Mouse (Mus musculus) myocyte (in vitro differentiated cells): ENCODE measurements around the gene Angpt4. TPM values are rescaled to one million over a fixed set of nuclear protein-coding genes. Genes with fewer than 3 reads are reported as not detected.

ENCODE experiments used
- H3K27me3 ChIP-seq: one replicate; pipeline ENCODE4 v1.6.1; 2011; ENCODE audit not compliant: control insufficient read depth, insufficient read depth, insufficient read length
- H3K36me3 ChIP-seq: one replicate; pipeline ENCODE4 v1.6.1; 2011; ENCODE audit not compliant: control insufficient read depth, insufficient read depth
- H3K4me2 ChIP-seq: one replicate; pipeline ENCODE4 v1.6.1; 2011; ENCODE audit warnings: low read depth, control low read depth
- H3K4me3 ChIP-seq: one replicate; pipeline ENCODE4 v1.5.1; 2011; ENCODE audit warnings: mild to moderate bottlenecking, control low read depth, moderate library complexity
- H3K79me2 ChIP-seq: one replicate; pipeline ENCODE4 v1.6.1; 2011; ENCODE audit not compliant: control insufficient read depth, insufficient read depth
- H3ac ChIP-seq: one replicate; pipeline ENCODE4 v1.6.1; 2011; ENCODE audit not compliant: control insufficient read depth, insufficient read length
- CEBPB ChIP-seq: IDR thresholded peaks from 2 replicates; pipeline ENCODE4 v1.6.1; 2011; ENCODE audit warnings: mild to moderate bottlenecking, moderate library complexity; ENCODE audit not compliant: poor library complexity, insufficient read depth, severe bottlenecking
- E2F4 ChIP-seq: IDR thresholded peaks from one replicate; pipeline ENCODE4 v1.6.1; 2011; ENCODE audit warnings: mild to moderate bottlenecking, control low read depth, moderate library complexity; ENCODE audit not compliant: insufficient read depth
- MAX ChIP-seq: IDR thresholded peaks from one replicate; pipeline ENCODE4 v1.6.1; 2011; ENCODE audit warnings: low read depth, mild to moderate bottlenecking, control low read depth
- MYOD1 ChIP-seq, 3 experiments: IDR thresholded peaks; one replicate each; pipeline ENCODE4 v1.6.1; 2011; ENCODE audit warnings: control low read depth in 2 of 3, low read depth in 2 of 3, mild to moderate bottlenecking in 2 of 3, moderate library complexity in 1 of 3; ENCODE audit not compliant: insufficient read length in 2 of 3, control insufficient read depth in 1 of 3
- MYOG ChIP-seq, 3 experiments: IDR thresholded peaks; one replicate each; pipeline ENCODE4 v1.6.1; 2011; ENCODE audit warnings: control low read depth in 2 of 3, low read depth in 2 of 3, mild to moderate bottlenecking in 2 of 3; ENCODE audit not compliant: insufficient read length in 2 of 3, control insufficient read depth in 1 of 3, insufficient read depth in 1 of 3
- POLR2A ChIP-seq: IDR thresholded peaks from one replicate; pipeline ENCODE4 v1.6.1; 2011; ENCODE audit warnings: low read depth, mild to moderate bottlenecking, control low read depth, moderate library complexity; ENCODE audit not compliant: insufficient read length
- POLR2AphosphoS2 ChIP-seq: IDR thresholded peaks from one replicate; pipeline ENCODE4 v1.6.1; 2011; ENCODE audit warnings: low read depth, control low read depth; ENCODE audit not compliant: insufficient read length
- REST ChIP-seq: IDR thresholded peaks from one replicate; pipeline ENCODE4 v1.6.1; 2011; ENCODE audit warnings: mild to moderate bottlenecking, control low read depth, moderate library complexity; ENCODE audit not compliant: insufficient read depth, insufficient read length
- SRF ChIP-seq: IDR thresholded peaks from one replicate; pipeline ENCODE4 v1.6.1; 2011; ENCODE audit warnings: low read depth; ENCODE audit not compliant: control insufficient read depth, insufficient read length
- TCF12 ChIP-seq: IDR thresholded peaks from one replicate; pipeline ENCODE4 v1.6.1; 2011; ENCODE audit warnings: mild to moderate bottlenecking, control low read depth; ENCODE audit not compliant: poor library complexity, insufficient read depth, severe bottlenecking
- TCF3 ChIP-seq: IDR thresholded peaks from one replicate; pipeline ENCODE4 v1.6.1; 2011; ENCODE audit warnings: low read depth, control low read depth; ENCODE audit not compliant: insufficient read length
- USF1 ChIP-seq: IDR thresholded peaks from one replicate; pipeline ENCODE4 v1.6.1; 2011; ENCODE audit warnings: low read depth, mild to moderate bottlenecking, control low read depth, moderate library complexity
- polyA plus RNA-seq: library from polyadenylated mRNA; unstranded; fragments of >200 nt; fragmentation: generic; extraction: Trizol; gene quantifications from one replicate; pipeline ENCODE4 v1.2.1, GENCODE M21; 2012; ENCODE audit warnings: missing spikeins

Gene Angpt4
- polyA plus RNA-seq, 1 experiment: 0.19 TPM

GRCm38 (mm10) chr2:151916061-151916831 lies 5.2 kb downstream of the Angpt4 start:
- Histone ChIP-seq H3K4me2 (no peak overlapping the region), H3ac (no peak overlapping the region), H3K4me3 (no peak overlapping the region), H3K79me2 (no peaks in the 10 kb centered on the region), H3K27me3 (no peaks in the 10 kb centered on the region), H3K36me3 (no peaks in the 10 kb centered on the region)
- TF ChIP-seq MYOD1 (IDR thresholded peaks at IDR 0.05; ENCODE audit: control insufficient read depth in 1 of 3, insufficient read length in 2 of 3, low read depth in 2 of 3) (no peak), TCF3 (no peak), MYOG (IDR thresholded peaks at IDR 0.05; ENCODE audit: control insufficient read depth in 1 of 3, insufficient read depth in 1 of 3, insufficient read length in 2 of 3, low read depth in 2 of 3) (no peak), POLR2A (no peak), REST (no peak), CEBPB (no peak), MAX (no peak), POLR2AphosphoS2 (no peak), SRF (no peak), E2F4 (no peak), TCF12 (no peak), USF1 (no peak)

GRCm38 (mm10) chr2:151919140-151919539 lies 8.1 kb downstream of the Angpt4 start:
- H3K4me3 ChIP-seq: no peak overlapping the region
- H3K79me2 ChIP-seq: no peaks in the 10 kb centered on the region
- no peaks in the 10 kb centered on the region for H3K36me3 ChIP-seq
- H3ac ChIP-seq: no peak overlapping the region
- H3K27me3 ChIP-seq: peaks cover 5% of the 10 kb centered on the region
- H3K4me2 ChIP-seq: no peak overlapping the region
- no peak for TF ChIP-seq REST
- no peak for TF ChIP-seq POLR2AphosphoS2
- no peak for TF ChIP-seq POLR2A
- TF ChIP-seq CEBPB: no peak
- no peak for TF ChIP-seq MAX
- TF ChIP-seq E2F4: no peak
- TF ChIP-seq MYOG (IDR thresholded peaks at IDR 0.05; ENCODE audit: control insufficient read depth in 1 of 3, insufficient read depth in 1 of 3, insufficient read length in 2 of 3, low read depth in 2 of 3): no peak
- no peak for TF ChIP-seq TCF3
- TF ChIP-seq MYOD1 (IDR thresholded peaks at IDR 0.05; ENCODE audit: control insufficient read depth in 1 of 3, insufficient read length in 2 of 3, low read depth in 2 of 3): no peak
- TF ChIP-seq SRF: no peak

GRCm38 (mm10) chr2:151921068-151921467 lies 10.1 kb downstream of the Angpt4 start:
- H3K4me2 ChIP-seq: no peak overlapping the region
- no peak overlapping the region for H3ac ChIP-seq
- peaks cover 10% of the 10 kb centered on the region for H3K27me3 ChIP-seq
- H3K79me2 ChIP-seq: no peaks in the 10 kb centered on the region
- no peak overlapping the region for H3K4me3 ChIP-seq
- no peak for TF ChIP-seq REST
- no peak for TF ChIP-seq POLR2A
- no peak for TF ChIP-seq MAX
- no peak for TF ChIP-seq MYOD1 (IDR thresholded peaks at IDR 0.05; ENCODE audit: control insufficient read depth in 1 of 3, insufficient read length in 2 of 3, low read depth in 2 of 3)
- TF ChIP-seq E2F4: no peak
- no peak for TF ChIP-seq CEBPB
- H3K36me3 ChIP-seq: no peaks in the 10 kb centered on the region

- Histone ChIP-seq H3K79me2 (no peaks in the 10 kb centered on the region), H3K27me3 (peaks cover 10% of the 10 kb centered on the region), H3ac (no peak overlapping the region), H3K4me3 (no peak overlapping the region), H3K4me2 (no peak overlapping the region), H3K36me3 (no peaks in the 10 kb centered on the region)
- no peak for TF ChIP-seq E2F4
- no peak for TF ChIP-seq SRF
- TF ChIP-seq TCF3: no peak
- TF ChIP-seq MAX: no peak
- TF ChIP-seq POLR2A: no peak
- no peak for TF ChIP-seq MYOG (IDR thresholded peaks at IDR 0.05; ENCODE audit: control insufficient read depth in 1 of 3, insufficient read depth in 1 of 3, insufficient read length in 2 of 3, low read depth in 2 of 3)
- no peak for TF ChIP-seq MYOD1 (IDR thresholded peaks at IDR 0.05; ENCODE audit: control insufficient read depth in 1 of 3, insufficient read length in 2 of 3, low read depth in 2 of 3)
- TF ChIP-seq REST: no peak
- no peak for TF ChIP-seq USF1
- TF ChIP-seq TCF12: no peak
- TF ChIP-seq CEBPB: no peak
- TF ChIP-seq POLR2AphosphoS2: no peak
Measured at GRCm38 (mm10) chr2:151921596-151921995, 10.6 kb downstream of the Angpt4 start.

GRCm38 (mm10) chr2:151924276-151924675 lies 13.3 kb downstream of the Angpt4 start:
- Histone ChIP-seq H3K36me3 (no peaks in the 10 kb centered on the region), H3K4me3 (no peak overlapping the region), H3K27me3 (peaks cover 10% of the 10 kb centered on the region), H3K79me2 (no peaks in the 10 kb centered on the region), H3ac (no peak overlapping the region), H3K4me2 (no peak overlapping the region)
- TF ChIP-seq USF1 (no peak), MAX (no peak), POLR2A (no peak), POLR2AphosphoS2 (no peak), TCF3 (no peak), REST (no peak), TCF12 (no peak), SRF (no peak), CEBPB (no peak), MYOD1 (IDR thresholded peaks at IDR 0.05; ENCODE audit: control insufficient read depth in 1 of 3, insufficient read length in 2 of 3, low read depth in 2 of 3) (no peak), E2F4 (no peak), MYOG (IDR thresholded peaks at IDR 0.05; ENCODE audit: control insufficient read depth in 1 of 3, insufficient read depth in 1 of 3, insufficient read length in 2 of 3, low read depth in 2 of 3) (no peak)
